Mouse (Mus musculus) embryonic facial prominence, embryonic 15.5 days (tissue): ENCODE results near the gene Rfx1. TPM values are rescaled to one million over a fixed set of nuclear protein-coding genes. Genes with fewer than 3 reads are reported as not detected.

Experiments
- ATAC-seq: fragments of 200-750 bp; cut with Nextera tagmentation; 2 replicates; pipeline ENCODE4 v1.8.0; 2017; ENCODE audit warnings: low read depth, moderate TSS enrichment; ENCODE audit not compliant: insufficient number of reproducible peaks, low FRiP score, low TSS enrichment
- H3K27ac ChIP-seq: fragments of 300-500 bp; sonication (generic); replicated peaks from 2 replicates; pipeline ENCODE4 v1.5.1; 2015; ENCODE audit warnings: mild to moderate bottlenecking, inconsistent platforms
- H3K27me3 ChIP-seq: fragments of 300-500 bp; sonication (generic); 2 replicates; pipeline ENCODE4 v1.6.1; 2015; ENCODE audit warnings: inconsistent platforms
- H3K36me3 ChIP-seq: fragments of 300-500 bp; sonication (generic); 2 replicates; pipeline ENCODE4 v1.6.1; 2015; ENCODE audit warnings: mild to moderate bottlenecking, inconsistent platforms
- H3K4me1 ChIP-seq: fragments of 300-500 bp; sonication (generic); 2 replicates; pipeline ENCODE4 v1.6.1; 2015; ENCODE audit warnings: inconsistent platforms
- H3K4me2 ChIP-seq: fragments of 300-500 bp; sonication (generic); replicated peaks from 2 replicates; pipeline ENCODE4 v1.6.1; 2015; ENCODE audit warnings: mild to moderate bottlenecking, inconsistent platforms
- H3K4me3 ChIP-seq: fragments of 300-500 bp; sonication (generic); replicated peaks from 2 replicates; pipeline ENCODE4 v1.5.1; 2015; ENCODE audit warnings: mild to moderate bottlenecking, inconsistent platforms
- H3K9ac ChIP-seq: fragments of 300-500 bp; sonication (generic); 2 replicates; pipeline ENCODE4 v1.6.1; 2015; ENCODE audit warnings: inconsistent platforms
- H3K9me3 ChIP-seq: fragments of 300-500 bp; sonication (generic); replicated peaks from 2 replicates; pipeline ENCODE4 v1.6.1; 2016; ENCODE audit warnings: inconsistent platforms
- WGBS: fragments of 180-500 bp; shearing (Covaris S2); methylation state at CpG from one replicate; pipeline ENCODE4 v1.1.7; 2015; 5-methylcytosine and 5-hydroxymethylcytosine counted together
- polyA plus RNA-seq: library from polyadenylated mRNA; unstranded; fragments of >200 nt; fragmentation: Nextera tagmentation; extraction: Ambion mirVana; gene quantifications from 2 replicates; pipeline ENCODE4 v1.2.1, GENCODE M21; 2015

The Rfx1 gene
- polyA plus RNA-seq, 1 experiment from 2014 or later, result 10.2 TPM

- Histone ChIP-seq H3K4me3 (no peak overlapping the region), H3K36me3 (peaks cover 13% of the 10 kb centered on the region; the same call in 1 of the 2 replicates), H3K9ac (no peak overlapping the region), H3K4me1 (peaks cover 52% of the 10 kb centered on the region), H3K27me3 (no peaks in the 10 kb centered on the region), H3K4me2 (no peak overlapping the region), H3K27ac (no peak overlapping the region), H3K9me3 (no peaks in the 10 kb centered on the region)
- ATAC-seq, result no peak
- WGBS, result 71% methylated on average over 3 of the region's 3 CpGs
Observed at GRCm38 (mm10) chr8:84071921-84072320, 5.3 kb downstream of the Rfx1 start.

GRCm38 (mm10) chr8:84072321-84072720 is 5.7 kb downstream of the Rfx1 start:
- no peak for ATAC-seq
- 85% methylated on average over 10 of the region's 10 CpGs for WGBS

GRCm38 (mm10) chr8:84073230-84073976 is 6.8 kb downstream of the Rfx1 start:
- Histone ChIP-seq H3K4me3 (no peak overlapping the region), H3K36me3 (peaks cover 13% of the 10 kb centered on the region; the same call in 1 of the 2 replicates), H3K9ac (no peak overlapping the region), H3K27me3 (no peaks in the 10 kb centered on the region), H3K9me3 (no peaks in the 10 kb centered on the region), H3K4me1 (peaks cover 40% of the 10 kb centered on the region), H3K27ac (no peak overlapping the region), H3K4me2 (no peak overlapping the region)
- 54% methylated on average over 10 of the region's 10 CpGs for WGBS
- ATAC-seq, result no peak

More at GRCm38 (mm10) chr8:84072321-84072720, 5.7 kb downstream of the Rfx1 start:
- peaks cover 51% of the 10 kb centered on the region for H3K4me1 ChIP-seq
- no peaks in the 10 kb centered on the region for H3K9me3 ChIP-seq
- peaks cover 13% of the 10 kb centered on the region; the same call in 1 of the 2 replicates for H3K36me3 ChIP-seq
- H3K27ac ChIP-seq, result no peak overlapping the region
- H3K4me2 ChIP-seq, result no peak overlapping the region
- H3K9ac ChIP-seq, result no peak overlapping the region
- H3K4me3 ChIP-seq, result no peak overlapping the region
- no peaks in the 10 kb centered on the region for H3K27me3 ChIP-seq

- Histone ChIP-seq H3K4me2 (no peak overlapping the region), H3K4me1 (peaks cover 17% of the 10 kb centered on the region), H3K36me3 (peaks cover 29% of the 10 kb centered on the region), H3K9me3 (no peaks in the 10 kb centered on the region), H3K27ac (no peak overlapping the region), H3K27me3 (no peaks in the 10 kb centered on the region), H3K9ac (no peak overlapping the region), H3K4me3 (no peak overlapping the region)
- ATAC-seq, result no peak
- WGBS, result 100% methylated on average over 1 of the region's 1 CpGs
Observed at GRCm38 (mm10) chr8:84076412-84076811, 9.8 kb downstream of the Rfx1 start.

GRCm38 (mm10) chr8:84076849-84077248 is 10.2 kb downstream of the Rfx1 start:
- no peak overlapping the region for H3K9ac ChIP-seq
- H3K36me3 ChIP-seq, result peaks cover 30% of the 10 kb centered on the region
- no peaks in the 10 kb centered on the region for H3K9me3 ChIP-seq
- no peak for ATAC-seq
- no peak overlapping the region for H3K4me3 ChIP-seq
- peaks cover 13% of the 10 kb centered on the region; the same call in 1 of the 2 replicates for H3K4me1 ChIP-seq
- no peak overlapping the region for H3K4me2 ChIP-seq
- WGBS, result 45% methylated on average over 3 of the region's 3 CpGs
- no peaks in the 10 kb centered on the region for H3K27me3 ChIP-seq
- no peak overlapping the region for H3K27ac ChIP-seq

- peaks cover 54% of the 10 kb centered on the region for H3K36me3 ChIP-seq
- no peak overlapping the region for H3K27ac ChIP-seq
- H3K4me3 ChIP-seq, result no peak overlapping the region
- H3K4me2 ChIP-seq, result no peak overlapping the region
- H3K4me1 ChIP-seq, result 0 out of 2 replicates have a peak, but pooled peaks cover 1% of the 10 kb centered on the region
- no peaks in the 10 kb centered on the region for H3K9me3 ChIP-seq
- no peak overlapping the region for H3K9ac ChIP-seq
- no peak for ATAC-seq
- no peaks in the 10 kb centered on the region for H3K27me3 ChIP-seq
- 74% methylated on average over 5 of the region's 5 CpGs for WGBS
Observed at GRCm38 (mm10) chr8:84079206-84079605, 12.6 kb downstream of the Rfx1 start.

GRCm38 (mm10) chr8:84083829-84084241 is 17.2 kb downstream of the Rfx1 start:
- no peak for ATAC-seq
- no peak overlapping the region for H3K9ac ChIP-seq
- no peaks in the 10 kb centered on the region for H3K27me3 ChIP-seq
- no peak overlapping the region for H3K4me3 ChIP-seq
- H3K27ac ChIP-seq, result no peak overlapping the region
- H3K4me1 ChIP-seq, result peaks cover 8% of the 10 kb centered on the region; the same call in 1 of the 2 replicates
- peaks cover 74% of the 10 kb centered on the region for H3K36me3 ChIP-seq
- H3K4me2 ChIP-seq, result no peak overlapping the region
- WGBS, result 36% methylated on average over 8 of the region's 8 CpGs
- H3K9me3 ChIP-seq, result no peaks in the 10 kb centered on the region

- Histone ChIP-seq H3K27me3 (no peaks in the 10 kb centered on the region), H3K4me2 (peak overlapping the region; percentile 21; the same call in 1 of the 2 replicates), H3K4me1 (peaks cover 8% of the 10 kb centered on the region; the same call in 1 of the 2 replicates), H3K27ac (no peak overlapping the region), H3K9ac (no peak overlapping the region), H3K9me3 (no peaks in the 10 kb centered on the region), H3K36me3 (peaks cover 78% of the 10 kb centered on the region), H3K4me3 (no peak overlapping the region)
- no peak for ATAC-seq
- 38% methylated on average over 40 of the region's 42 CpGs for WGBS
Observed at GRCm38 (mm10) chr8:84084341-84085115, 17.9 kb downstream of the Rfx1 start.

GRCm38 (mm10) chr8:84087156-84087555 is 20.5 kb downstream of the Rfx1 start:
- H3K27ac ChIP-seq, result no peak overlapping the region
- WGBS, result 85% methylated on average over 7 of the region's 7 CpGs
- H3K4me1 ChIP-seq, result peaks cover 8% of the 10 kb centered on the region; the same call in 1 of the 2 replicates
- H3K9ac ChIP-seq, result no peak overlapping the region
- peaks cover 82% of the 10 kb centered on the region for H3K36me3 ChIP-seq
- no peak overlapping the region for H3K4me2 ChIP-seq
- no peak for ATAC-seq
- H3K27me3 ChIP-seq, result no peaks in the 10 kb centered on the region
- H3K4me3 ChIP-seq, result no peak overlapping the region
- H3K9me3 ChIP-seq, result no peaks in the 10 kb centered on the region

GRCm38 (mm10) chr8:84087821-84088220 is 21.2 kb downstream of the Rfx1 start:
- H3K9me3 ChIP-seq, result no peaks in the 10 kb centered on the region
- WGBS, result 93% methylated on average over 14 of the region's 14 CpGs
- H3K4me3 ChIP-seq, result no peak overlapping the region
- H3K4me1 ChIP-seq, result peaks cover 8% of the 10 kb centered on the region; the same call in 1 of the 2 replicates
- no peak overlapping the region for H3K27ac ChIP-seq
- peaks cover 82% of the 10 kb centered on the region for H3K36me3 ChIP-seq
- no peak overlapping the region for H3K4me2 ChIP-seq
- ATAC-seq, result no peak
- no peak overlapping the region for H3K9ac ChIP-seq
- no peaks in the 10 kb centered on the region for H3K27me3 ChIP-seq

- ATAC-seq, result no peak
- H3K9ac ChIP-seq, result no peak overlapping the region
- H3K4me2 ChIP-seq, result no peak overlapping the region
- H3K9me3 ChIP-seq, result no peaks in the 10 kb centered on the region
- peaks cover 6% of the 10 kb centered on the region; the same call in 1 of the 2 replicates for H3K4me1 ChIP-seq
- no peak overlapping the region for H3K4me3 ChIP-seq
- peaks cover 81% of the 10 kb centered on the region for H3K36me3 ChIP-seq
- no peaks in the 10 kb centered on the region for H3K27me3 ChIP-seq
- no peak overlapping the region for H3K27ac ChIP-seq
- WGBS, result 78% methylated on average over 9 of the region's 9 CpGs
Observed at GRCm38 (mm10) chr8:84089277-84089676, 22.6 kb downstream of the Rfx1 start.
